ENCODE assay signal across 22 mouse cellular contexts in genomic region chr4:109986748-109987355, GRCm38 (mm10). TPM values are rescaled to one million over a fixed set of nuclear protein-coding genes. Genes with fewer than 3 reads are reported as not detected.
DNase-seq lines count a peak whose midpoint lies in the region; ATAC-seq and TF ChIP-seq lines count a peak whose summit lies in the region.
"Had no signal": no experiment of that assay in that cellular context is flagged by ENCODE, and none has a peak within 500 bp of the region (broad histone marks: within the 10 kb centered on the region; RNA-seq: fewer than 3 reads in every experiment).

No protein-coding gene starts in this region.

- H3K4me2 ChIP-seq in midbrain, embryonic 11.5 days, result no peak overlapping the region
- H3K4me2 ChIP-seq in midbrain, postnatal 0 days (ENCODE audit: low read depth, low read length, poor library complexity, severe bottlenecking), result no peak overlapping the region
- no peak overlapping the region for H3K4me2 ChIP-seq in forebrain, postnatal 0 days (ENCODE audit: low read depth)
- no peak overlapping the region for H3K4me2 ChIP-seq in liver, embryonic 12.5 days
- no peak overlapping the region for H3K4me2 ChIP-seq in hindbrain, embryonic 11.5 days (replicated peaks; ENCODE audit: low read depth, low read length)
- H3K4me2 ChIP-seq: kidney, embryonic 15.5 days; limb, embryonic 13.5 days; liver, embryonic 13.5 days; lung, embryonic 14.5 days had no signal

- peaks cover 85% of the 10 kb centered on the region for H3K27me3 ChIP-seq in midbrain, embryonic 11.5 days (ENCODE audit: control insufficient read depth, insufficient read depth, low read length)
- H3K27me3 ChIP-seq in midbrain, postnatal 0 days (ENCODE audit: insufficient read depth, low read length), result peaks cover 73% of the 10 kb centered on the region
- peaks cover 99% of the 10 kb centered on the region for H3K27me3 ChIP-seq in embryonic facial prominence, embryonic 10.5 days (replicated peaks; ENCODE audit: low read depth, poor library complexity, severe bottlenecking)
- H3K27me3 ChIP-seq in forebrain, postnatal 0 days (ENCODE audit: insufficient read depth, low read length), result peaks cover 26% of the 10 kb centered on the region
- H3K27me3 ChIP-seq in liver, embryonic 12.5 days (replicated peaks), result peaks cover 89% of the 10 kb centered on the region
- H3K27me3 ChIP-seq in hindbrain, embryonic 11.5 days (ENCODE audit: control insufficient read depth, insufficient read depth, low read length), result peaks cover 87% of the 10 kb centered on the region

- no peaks in the 10 kb centered on the region for H3K36me3 ChIP-seq in midbrain, embryonic 11.5 days (ENCODE audit: control insufficient read depth, insufficient read depth, low read length)
- no peaks in the 10 kb centered on the region for H3K36me3 ChIP-seq in midbrain, postnatal 0 days (ENCODE audit: insufficient read depth, low read length)
- H3K36me3 ChIP-seq in embryonic facial prominence, embryonic 10.5 days (replicated peaks), result no peaks in the 10 kb centered on the region
- no peaks in the 10 kb centered on the region for H3K36me3 ChIP-seq in forebrain, postnatal 0 days (ENCODE audit: insufficient read depth)
- H3K36me3 ChIP-seq in liver, embryonic 12.5 days, result no peaks in the 10 kb centered on the region
- H3K36me3 ChIP-seq in hindbrain, embryonic 11.5 days (ENCODE audit: control insufficient read depth, insufficient read depth, low read length), result no peaks in the 10 kb centered on the region
- H3K36me3 ChIP-seq: kidney, embryonic 15.5 days; limb, embryonic 13.5 days; liver, embryonic 13.5 days had no signal

- ATAC-seq in midbrain, embryonic 11.5 days (ENCODE audit: low FRiP score), result no peak
- no peak for ATAC-seq in midbrain, postnatal 0 days (ENCODE audit: low FRiP score)
- ATAC-seq in forebrain, postnatal 0 days, result no peak
- ATAC-seq in liver, embryonic 12.5 days, result no peak
- ATAC-seq in hindbrain, embryonic 11.5 days (ENCODE audit: low FRiP score), result no peak
- ATAC-seq: hindbrain, postnatal 0 days had no signal

- TF ChIP-seq CTCF in midbrain, postnatal 0 days (IDR thresholded peaks at IDR 0.05), result no peak
- TF ChIP-seq CTCF in forebrain, postnatal 0 days (IDR thresholded peaks at IDR 0.05; ENCODE audit: low read depth), result no peak

- H3K4me3 ChIP-seq in midbrain, embryonic 11.5 days (ENCODE audit: low read depth, low read length), result no peak overlapping the region
- no peak overlapping the region for H3K4me3 ChIP-seq in midbrain, postnatal 0 days (ENCODE audit: low read depth, low read length)
- no peak overlapping the region for H3K4me3 ChIP-seq in embryonic facial prominence, embryonic 10.5 days
- no peak overlapping the region for H3K4me3 ChIP-seq in forebrain, postnatal 0 days (ENCODE audit: low read depth, low read length)
- H3K4me3 ChIP-seq in liver, embryonic 12.5 days, result no peak overlapping the region
- H3K4me3 ChIP-seq in hindbrain, embryonic 11.5 days (ENCODE audit: low read depth, low read length), result no peak overlapping the region
- H3K4me3 ChIP-seq: kidney, embryonic 15.5 days; limb, embryonic 13.5 days; liver, embryonic 13.5 days had no signal

- H3K9me3 ChIP-seq in midbrain, embryonic 11.5 days (ENCODE audit: control insufficient read depth, low read length), result no peaks in the 10 kb centered on the region
- no peaks in the 10 kb centered on the region for H3K9me3 ChIP-seq in midbrain, postnatal 0 days (ENCODE audit: low read length)
- H3K9me3 ChIP-seq in embryonic facial prominence, embryonic 10.5 days, result no peaks in the 10 kb centered on the region
- no peaks in the 10 kb centered on the region for H3K9me3 ChIP-seq in forebrain, postnatal 0 days (ENCODE audit: low read length)
- H3K9me3 ChIP-seq in liver, embryonic 12.5 days (replicated peaks), result no peaks in the 10 kb centered on the region
- no peaks in the 10 kb centered on the region for H3K9me3 ChIP-seq in hindbrain, embryonic 11.5 days (ENCODE audit: control insufficient read depth, low read length)
- H3K9me3 ChIP-seq: kidney, embryonic 15.5 days; limb, embryonic 13.5 days; liver, embryonic 13.5 days had no signal

- peak; percentile 92 for DNase-seq in midbrain, embryonic 11.5 days (ENCODE audit: low spot score, missing footprints)
- DNase-seq in midbrain, postnatal 0 days (ENCODE audit: low spot score), result no peak
- DNase-seq in embryo, embryonic 10.5 days (ENCODE audit: low spot score), result peak; percentile 45
- DNase-seq in embryonic facial prominence, embryonic 10.5 days (ENCODE audit: low spot score), result peak; percentile 40
- peak; percentile 17 for DNase-seq in forebrain, postnatal 0 days
- DNase-seq in cerebellum, postnatal 4 days (ENCODE audit: low spot score in 2 of 2), result no peak
- DNase-seq in hindbrain, embryonic 11.5 days (ENCODE audit: low spot score), result no peak
- DNase-seq: adrenal gland, adult 8-10 months; cerebellum, adult 8-10 months; gastrocnemius, postnatal 25 days; heart, postnatal 4 days; kidney, adult 11 months; kidney, postnatal 36 days; layer of hippocampus, postnatal 36 days; liver, embryonic 13.5 days; lung, embryonic 14.5 days; right cerebral cortex, postnatal 25 days had no signal

- WGBS in midbrain, embryonic 11.5 days, result 2% methylated on average over 13 of the region's 13 CpGs
- WGBS in midbrain, postnatal 0 days, result 9% methylated on average over 13 of the region's 13 CpGs
- WGBS in embryonic facial prominence, embryonic 10.5 days, result 2% methylated on average over 13 of the region's 13 CpGs
- WGBS in forebrain, postnatal 0 days, result 15% methylated on average over 13 of the region's 13 CpGs
- 6% methylated on average over 13 of the region's 13 CpGs for WGBS in liver, embryonic 12.5 days (ENCODE audit: insufficient replicate concordance)
- WGBS in hindbrain, embryonic 11.5 days, result 3% methylated on average over 13 of the region's 13 CpGs

- H3K4me1 ChIP-seq in midbrain, embryonic 11.5 days (ENCODE audit: control insufficient read depth, insufficient read depth, low read length), result peaks cover 9% of the 10 kb centered on the region
- no peaks in the 10 kb centered on the region for H3K4me1 ChIP-seq in midbrain, postnatal 0 days (ENCODE audit: insufficient read depth, low read length)
- peaks cover 25% of the 10 kb centered on the region for H3K4me1 ChIP-seq in embryonic facial prominence, embryonic 10.5 days
- H3K4me1 ChIP-seq in forebrain, postnatal 0 days (ENCODE audit: insufficient read depth), result no peaks in the 10 kb centered on the region
- H3K4me1 ChIP-seq in liver, embryonic 12.5 days, result peaks cover 17% of the 10 kb centered on the region
- peaks cover 9% of the 10 kb centered on the region for H3K4me1 ChIP-seq in hindbrain, embryonic 11.5 days (replicated peaks; ENCODE audit: control insufficient read depth, insufficient read depth, low read length)

- H3K27ac ChIP-seq in midbrain, embryonic 11.5 days (ENCODE audit: low read depth, low read length), result no peak overlapping the region
- H3K27ac ChIP-seq in midbrain, postnatal 0 days (ENCODE audit: low read depth, low read length), result no peak overlapping the region
- H3K27ac ChIP-seq in embryonic facial prominence, embryonic 10.5 days (replicated peaks), result no peak overlapping the region
- H3K27ac ChIP-seq in forebrain, postnatal 0 days (ENCODE audit: low read depth, low read length), result no peak overlapping the region
- H3K27ac ChIP-seq in liver, embryonic 12.5 days, result no peak overlapping the region
- H3K27ac ChIP-seq in hindbrain, embryonic 11.5 days (ENCODE audit: low read depth, low read length), result no peak overlapping the region
- H3K27ac ChIP-seq: hindbrain, postnatal 0 days; kidney, embryonic 15.5 days; limb, embryonic 13.5 days; liver, embryonic 13.5 days had no signal

- H3K9ac ChIP-seq in midbrain, embryonic 11.5 days (ENCODE audit: low read length), result no peak overlapping the region
- H3K9ac ChIP-seq in midbrain, postnatal 0 days (replicated peaks; ENCODE audit: low read length, poor library complexity, severe bottlenecking), result no peak overlapping the region
- no peak overlapping the region for H3K9ac ChIP-seq in forebrain, postnatal 0 days
- no peak overlapping the region for H3K9ac ChIP-seq in liver, embryonic 12.5 days
- no peak overlapping the region for H3K9ac ChIP-seq in hindbrain, embryonic 11.5 days (ENCODE audit: low read depth, low read length)
- H3K9ac ChIP-seq: kidney, embryonic 15.5 days; limb, embryonic 13.5 days; liver, embryonic 13.5 days; lung, embryonic 14.5 days had no signal

RNA-seq across cellular contexts. Expression of gene Dmrta2, which starts 9.0 kb away (rescaled TPM):
- 2.9 and 4.4 TPM in 2 replicates for polyA plus RNA-seq in midbrain, embryonic 11.5 days (2014; fragmentation: Nextera tagmentation; extraction: Ambion mirVana)
- 1.4 and 3.7 TPM in 2 replicates for total RNA-seq in midbrain, postnatal 0 days (2014; rRNA removed)
- 0.43 and 0.44 TPM in 2 replicates for polyA plus RNA-seq in midbrain, postnatal 0 days (2015; fragmentation: Nextera tagmentation; extraction: Ambion mirVana)
- polyA plus RNA-seq in embryonic facial prominence, embryonic 10.5 days (2016; fragmentation: Nextera tagmentation; extraction: Ambion mirVana), result 0.75 and 0.87 TPM in 2 replicates
- total RNA-seq in forebrain, postnatal 0 days (2014; rRNA removed), result 6.3 and 7.3 TPM in 2 replicates
- 0.87 and 1.4 TPM in 2 replicates for polyA plus RNA-seq in forebrain, postnatal 0 days (2015; fragmentation: Nextera tagmentation; extraction: Ambion mirVana)
- 0.05 TPM in 2 replicates for polyA plus RNA-seq in liver, embryonic 12.5 days (2016; fragmentation: Nextera tagmentation; extraction: Ambion mirVana)
- polyA plus RNA-seq in hindbrain, embryonic 11.5 days (2014; fragmentation: Nextera tagmentation; extraction: Ambion mirVana), result 0.08 and 0.14 TPM in 2 replicates
- total RNA-seq: gastrocnemius, postnatal 25 days; megakaryocyte, adult 5-6 weeks had no signal
- polyA plus RNA-seq: liver, embryonic 13.5 days had no signal

Comparison
In these comparisons a context has a peak if more than half of its experiments do, and no peak if none do; other contexts are left out.
1. DNase-seq: peak in midbrain, embryonic 11.5 days (single experiment), embryo, embryonic 10.5 days (single experiment), embryonic facial prominence, embryonic 10.5 days (single experiment) and forebrain, postnatal 0 days (single experiment); none in midbrain, postnatal 0 days (single experiment), cerebellum, postnatal 4 days (0 of 2) and hindbrain, embryonic 11.5 days (single experiment).